ENCODE assay signal across 19 mouse cellular contexts in the genomic region with DNA sequence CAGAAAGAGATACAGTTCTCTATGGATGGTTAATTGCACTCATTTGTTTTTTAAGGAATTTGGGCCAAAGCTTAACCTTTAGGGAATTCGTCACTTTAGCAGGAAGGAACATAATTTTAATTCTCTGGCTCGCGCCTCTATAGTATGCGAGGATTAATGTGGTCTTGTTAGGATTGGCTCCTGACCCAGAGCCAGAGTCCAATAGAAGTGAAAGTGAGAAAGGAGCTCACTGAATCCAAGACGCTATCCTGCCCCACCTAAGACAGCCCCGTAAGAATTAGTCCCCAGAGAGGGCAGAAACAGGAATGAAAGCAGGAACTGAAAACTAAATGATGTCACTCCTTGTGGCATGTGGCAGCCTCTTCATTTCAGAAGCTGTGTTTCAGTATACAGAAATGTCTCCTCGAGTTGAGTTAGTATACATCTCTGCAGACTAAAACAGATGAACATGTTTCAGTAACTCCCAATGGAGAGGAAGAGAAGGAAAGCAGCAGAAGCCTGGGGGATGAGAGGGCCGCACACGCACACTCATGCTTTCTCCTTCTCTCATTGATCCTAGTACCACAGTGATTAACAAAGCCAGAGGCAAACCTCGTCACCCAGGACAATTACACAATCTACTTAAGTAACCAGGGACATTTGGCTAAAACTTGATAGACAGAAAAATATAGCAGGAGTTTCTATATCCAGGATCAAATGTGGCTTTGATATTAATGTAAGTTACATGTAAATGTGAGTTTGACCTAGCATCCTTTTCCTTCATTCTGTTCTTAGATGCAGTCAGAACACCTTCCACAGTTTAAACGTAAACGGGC.
DNase-seq lines count a peak whose midpoint lies in the region; ATAC-seq and TF ChIP-seq lines count a peak whose summit lies in the region.
"Had no signal": no experiment of that assay in that cellular context is flagged by ENCODE, and none has a peak within 500 bp of the region (broad histone marks: within the 10 kb centered on the region; RNA-seq: fewer than 3 reads in every experiment).

No protein-coding gene starts in this region.

- 66% methylated on average over 12 of the region's 12 CpGs for WGBS in intestine, postnatal 0 days
- 71% methylated on average over 12 of the region's 12 CpGs for WGBS in intestine, embryonic 15.5 days
- WGBS in midbrain, embryonic 11.5 days = 73% methylated on average over 12 of the region's 12 CpGs
- WGBS in midbrain, postnatal 0 days = 80% methylated on average over 12 of the region's 12 CpGs

- H3K27ac ChIP-seq in intestine, postnatal 0 days (ENCODE audit: low read depth, low read length) = no peak overlapping the region
- no peak overlapping the region for H3K27ac ChIP-seq in intestine, embryonic 15.5 days
- H3K27ac ChIP-seq in midbrain, embryonic 11.5 days (ENCODE audit: low read depth, low read length) = no peak overlapping the region
- H3K27ac ChIP-seq in midbrain, postnatal 0 days (ENCODE audit: low read depth, low read length) = no peak overlapping the region
- H3K27ac ChIP-seq: embryonic facial prominence, embryonic 12.5 days; forebrain, embryonic 15.5 days; hindbrain, embryonic 14.5 days; limb, embryonic 15.5 days; liver, embryonic 15.5 days; neural tube, embryonic 15.5 days had no signal

- TF ChIP-seq CTCF in intestine, postnatal 0 days (IDR thresholded peaks at IDR 0.05; ENCODE audit: low read depth) = no peak
- TF ChIP-seq CTCF in midbrain, postnatal 0 days (IDR thresholded peaks at IDR 0.05) = no peak

- no peaks in the 10 kb centered on the region for H3K36me3 ChIP-seq in intestine, postnatal 0 days (ENCODE audit: control insufficient read depth, insufficient read depth)
- H3K36me3 ChIP-seq in intestine, embryonic 15.5 days = no peaks in the 10 kb centered on the region
- no peaks in the 10 kb centered on the region for H3K36me3 ChIP-seq in midbrain, embryonic 11.5 days (ENCODE audit: control insufficient read depth, insufficient read depth, low read length)
- no peaks in the 10 kb centered on the region for H3K36me3 ChIP-seq in midbrain, postnatal 0 days (ENCODE audit: insufficient read depth, low read length)
- H3K36me3 ChIP-seq in myocyte (ENCODE audit: control insufficient read depth, insufficient read depth) = no peaks in the 10 kb centered on the region
- H3K36me3 ChIP-seq: embryonic facial prominence, embryonic 12.5 days; forebrain, embryonic 15.5 days; limb, embryonic 15.5 days; liver, embryonic 15.5 days; neural tube, embryonic 15.5 days had no signal

- no peak for TF ChIP-seq POLR2A in myocyte (IDR thresholded peaks at IDR 0.05; ENCODE audit: insufficient read length, low read depth)

- ATAC-seq in intestine, postnatal 0 days = no peak
- no peak for ATAC-seq in intestine, embryonic 15.5 days
- ATAC-seq in midbrain, embryonic 11.5 days (ENCODE audit: low FRiP score) = no peak
- ATAC-seq in midbrain, postnatal 0 days (ENCODE audit: low FRiP score) = no peak
- ATAC-seq: forebrain, embryonic 15.5 days had no signal

- 0 out of 2 replicates have a peak overlapping the region, but pooled peaks have one; percentile 7 for H3K4me2 ChIP-seq in intestine, postnatal 0 days (replicated peaks; ENCODE audit: low read depth)
- no peak overlapping the region for H3K4me2 ChIP-seq in intestine, embryonic 15.5 days (replicated peaks)
- H3K4me2 ChIP-seq in midbrain, embryonic 11.5 days = no peak overlapping the region
- no peak overlapping the region for H3K4me2 ChIP-seq in midbrain, postnatal 0 days (ENCODE audit: low read depth, low read length, poor library complexity, severe bottlenecking)
- H3K4me2 ChIP-seq in myocyte (ENCODE audit: low read depth) = peak overlapping the region; percentile 30
- H3K4me2 ChIP-seq: embryonic facial prominence, embryonic 12.5 days; forebrain, embryonic 15.5 days; hindbrain, embryonic 14.5 days; limb, embryonic 15.5 days; liver, embryonic 15.5 days; neural tube, embryonic 15.5 days had no signal

- DNase-seq in gastrocnemius, adult 18-20 months (ENCODE audit: low spot score) = peak; percentile 2
- no peak for DNase-seq in gastrocnemius, postnatal 36 days
- peak; percentile 82 for DNase-seq in midbrain, embryonic 11.5 days (ENCODE audit: low spot score, missing footprints)
- DNase-seq in midbrain, postnatal 0 days (ENCODE audit: low spot score) = no peak
- no peak for DNase-seq in left cerebral cortex, postnatal 25 days (ENCODE audit: low spot score in 2 of 2)
- DNase-seq: cerebellum, adult 9-10 months; midbrain, embryonic 14.5 days; right cerebral cortex, postnatal 14 days; thymus, postnatal 14 days had no signal

- H3K9ac ChIP-seq in intestine, postnatal 0 days (ENCODE audit: low read depth, low read length) = no peak overlapping the region
- no peak overlapping the region for H3K9ac ChIP-seq in intestine, embryonic 15.5 days
- H3K9ac ChIP-seq in midbrain, embryonic 11.5 days (ENCODE audit: low read length) = no peak overlapping the region
- H3K9ac ChIP-seq in midbrain, postnatal 0 days (replicated peaks; ENCODE audit: low read length, poor library complexity, severe bottlenecking) = no peak overlapping the region
- H3K9ac ChIP-seq: embryonic facial prominence, embryonic 12.5 days; forebrain, embryonic 15.5 days; hindbrain, embryonic 14.5 days; limb, embryonic 15.5 days; liver, embryonic 15.5 days; neural tube, embryonic 15.5 days had no signal

- H3K27me3 ChIP-seq in intestine, postnatal 0 days (replicated peaks; ENCODE audit: control insufficient read depth, insufficient read depth, low read length) = no peaks in the 10 kb centered on the region
- no peaks in the 10 kb centered on the region for H3K27me3 ChIP-seq in intestine, embryonic 15.5 days (replicated peaks)
- no peaks in the 10 kb centered on the region for H3K27me3 ChIP-seq in midbrain, embryonic 11.5 days (ENCODE audit: control insufficient read depth, insufficient read depth, low read length)
- H3K27me3 ChIP-seq in midbrain, postnatal 0 days (ENCODE audit: insufficient read depth, low read length) = no peaks in the 10 kb centered on the region
- H3K27me3 ChIP-seq in myocyte (ENCODE audit: control insufficient read depth, insufficient read depth, insufficient read length) = no peaks in the 10 kb centered on the region
- H3K27me3 ChIP-seq: embryonic facial prominence, embryonic 12.5 days; forebrain, embryonic 15.5 days; limb, embryonic 15.5 days; liver, embryonic 15.5 days; neural tube, embryonic 15.5 days had no signal

- no peaks in the 10 kb centered on the region for H3K79me2 ChIP-seq in myocyte (ENCODE audit: control insufficient read depth, insufficient read depth)

- intact Hi-C loops in gastrocnemius, postnatal 36 days (cut with DNase I) = no loop called here
- intact Hi-C loops in left cerebral cortex, postnatal 25 days (cut with DNase I) = no loop called here

- H3ac ChIP-seq in myocyte (ENCODE audit: control insufficient read depth, insufficient read length) = no peak overlapping the region

- H3K9me3 ChIP-seq in intestine, postnatal 0 days (ENCODE audit: control insufficient read depth) = no peaks in the 10 kb centered on the region
- H3K9me3 ChIP-seq in intestine, embryonic 15.5 days = no peaks in the 10 kb centered on the region
- no peaks in the 10 kb centered on the region for H3K9me3 ChIP-seq in midbrain, embryonic 11.5 days (ENCODE audit: control insufficient read depth, low read length)
- H3K9me3 ChIP-seq in midbrain, postnatal 0 days (ENCODE audit: low read length) = no peaks in the 10 kb centered on the region
- H3K9me3 ChIP-seq: embryonic facial prominence, embryonic 12.5 days; forebrain, embryonic 15.5 days; limb, embryonic 15.5 days; liver, embryonic 15.5 days; neural tube, embryonic 15.5 days had no signal

- H3K4me3 ChIP-seq in intestine, postnatal 0 days (ENCODE audit: low read depth, low read length) = no peak overlapping the region
- no peak overlapping the region for H3K4me3 ChIP-seq in intestine, embryonic 15.5 days (replicated peaks)
- H3K4me3 ChIP-seq in midbrain, embryonic 11.5 days (ENCODE audit: low read depth, low read length) = no peak overlapping the region
- H3K4me3 ChIP-seq in midbrain, postnatal 0 days (ENCODE audit: low read depth, low read length) = no peak overlapping the region
- no peak overlapping the region for H3K4me3 ChIP-seq in myocyte
- H3K4me3 ChIP-seq: embryonic facial prominence, embryonic 12.5 days; erythroblast, embryonic 14.5 days; forebrain, embryonic 15.5 days; limb, embryonic 15.5 days; liver, embryonic 15.5 days; neural tube, embryonic 15.5 days had no signal

- no peaks in the 10 kb centered on the region for H3K4me1 ChIP-seq in intestine, postnatal 0 days (replicated peaks; ENCODE audit: control insufficient read depth, insufficient read depth, low read length)
- H3K4me1 ChIP-seq in intestine, embryonic 15.5 days (replicated peaks) = no peaks in the 10 kb centered on the region
- H3K4me1 ChIP-seq in midbrain, embryonic 11.5 days (ENCODE audit: control insufficient read depth, insufficient read depth, low read length) = peaks cover 4% of the 10 kb centered on the region; the same call in 1 of the 2 replicates
- no peaks in the 10 kb centered on the region for H3K4me1 ChIP-seq in midbrain, postnatal 0 days (ENCODE audit: insufficient read depth, low read length)
- H3K4me1 ChIP-seq: embryonic facial prominence, embryonic 12.5 days; forebrain, embryonic 15.5 days; limb, embryonic 15.5 days; liver, embryonic 15.5 days; neural tube, embryonic 15.5 days had no signal

TF ChIP-seq in myocyte, 11 proteins besides CTCF, POLR2A, EP300 and RAD21:
- no peak for TF ChIP-seq TCF3 (IDR thresholded peaks at IDR 0.05; ENCODE audit: insufficient read length, low read depth)
- TF ChIP-seq POLR2AphosphoS2 (IDR thresholded peaks at IDR 0.05; ENCODE audit: insufficient read length, low read depth) = no peak
- no peak for TF ChIP-seq MAX (IDR thresholded peaks at IDR 0.05; ENCODE audit: low read depth)
- TF ChIP-seq SRF (IDR thresholded peaks at IDR 0.05; ENCODE audit: control insufficient read depth, insufficient read length, low read depth) = no peak
- no peak for TF ChIP-seq MYOG (IDR thresholded peaks at IDR 0.05; ENCODE audit: control insufficient read depth in 1 of 3, insufficient read depth in 1 of 3, insufficient read length in 2 of 3, low read depth in 2 of 3)
- no peak for TF ChIP-seq USF1 (IDR thresholded peaks at IDR 0.05; ENCODE audit: low read depth)
- TF ChIP-seq CEBPB (IDR thresholded peaks at IDR 0.05; ENCODE audit: insufficient read depth, poor library complexity, severe bottlenecking) = no peak
- no peak for TF ChIP-seq TCF12 (IDR thresholded peaks at IDR 0.05; ENCODE audit: insufficient read depth, poor library complexity, severe bottlenecking)
- no peak for TF ChIP-seq E2F4 (IDR thresholded peaks at IDR 0.05; ENCODE audit: insufficient read depth)
TF ChIP-seq in myocyte: peak in this region for 0.

Comparison
In these comparisons a context has a peak if more than half of its experiments do, and no peak if none do; other contexts are left out.
1. DNase-seq: peak in gastrocnemius, adult 18-20 months (single experiment) and midbrain, embryonic 11.5 days (single experiment); none in gastrocnemius, postnatal 36 days (0 of 2), midbrain, postnatal 0 days (single experiment) and left cerebral cortex, postnatal 25 days (0 of 2).
2. H3K4me2 ChIP-seq: peak in intestine, postnatal 0 days (single experiment) and myocyte (single experiment); none in intestine, embryonic 15.5 days (single experiment), midbrain, embryonic 11.5 days (single experiment) and midbrain, postnatal 0 days (single experiment).